Mouse (Mus musculus) stomach, postnatal 0 days (tissue): ENCODE measurements around the gene Bmpr1a.
A peak's percentile ranks its signal among the peaks of the same experiment; 100 is the strongest.

Source experiments
- CTCF ChIP-seq: IDR thresholded peaks from 2 replicates; pipeline ENCODE4 v1.5.1; 2016; ENCODE audit warnings: antibody characterized with exemption, low read depth, mild to moderate bottlenecking, moderate library complexity
- EP300 ChIP-seq: optimal IDR thresholded peaks from 2 replicates; pipeline ENCODE3; 2016; ENCODE audit warnings: antibody characterized with exemption

DNA sequence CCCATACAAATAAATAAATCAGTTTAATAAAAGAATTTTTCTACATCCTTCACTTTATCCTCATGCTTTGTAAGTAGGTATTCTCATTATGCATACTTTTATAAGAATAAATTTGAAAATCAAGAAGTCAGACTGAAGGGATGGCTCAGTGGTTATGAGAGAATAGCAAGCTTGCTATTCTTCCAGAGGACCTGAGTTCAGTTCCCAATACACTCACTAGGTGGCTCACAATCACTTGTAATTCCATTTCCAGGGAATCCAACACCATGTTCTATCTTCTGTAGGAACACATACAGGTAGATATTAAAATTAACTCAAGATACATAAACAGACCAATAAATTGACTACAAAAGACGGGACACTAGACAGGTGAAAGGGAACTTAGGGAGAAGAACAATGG is 44.3 kb downstream of the Bmpr1a start:
- TF ChIP-seq CTCF (peak; percentile 81), EP300 (no peak)
